Comparison of ENCODE assay signal across 16 mouse cellular contexts in the genomic region with DNA sequence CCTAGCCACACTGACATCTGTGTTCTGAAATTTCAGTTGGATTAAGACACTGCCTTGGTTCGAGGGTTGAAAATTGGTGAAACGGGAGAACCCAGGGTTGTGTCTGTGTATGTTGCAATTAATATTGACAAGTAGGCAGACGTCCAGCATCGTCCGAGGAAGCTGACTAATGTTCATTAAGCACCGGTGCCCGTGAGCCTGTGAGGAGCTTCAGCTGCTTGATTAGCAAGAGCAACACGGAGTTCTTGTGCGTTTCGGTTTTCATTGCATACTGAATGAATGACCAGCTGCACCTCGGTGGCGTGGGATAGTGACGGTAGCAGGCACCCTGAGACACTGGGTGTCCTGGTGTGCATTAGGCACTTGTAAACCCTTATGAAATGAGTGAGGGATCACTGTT. TPM values are rescaled to one million over a fixed set of nuclear protein-coding genes. Genes with fewer than 3 reads are reported as not detected.
A peak's percentile ranks its signal among the peaks of the same experiment; 100 is the strongest.
DNase-seq lines count a peak whose midpoint lies in the region; ATAC-seq and TF ChIP-seq lines count a peak whose summit lies in the region.
"Had no signal": no experiment of that assay in that cellular context is flagged by ENCODE, and none has a peak within 500 bp of the region (broad histone marks: within the 10 kb centered on the region; RNA-seq: fewer than 3 reads in every experiment).

No protein-coding gene starts in this region.

- no peaks in the 10 kb centered on the region for H3K36me3 ChIP-seq in liver, embryonic 16.5 days (ENCODE audit: control insufficient read depth, insufficient read depth)
- no peaks in the 10 kb centered on the region for H3K36me3 ChIP-seq in liver, embryonic 11.5 days (ENCODE audit: control insufficient read depth, insufficient read depth, low read length)
- H3K36me3 ChIP-seq: embryonic facial prominence, embryonic 12.5 days; hindbrain, embryonic 10.5 days; liver, embryonic 13.5 days; midbrain, embryonic 15.5 days had no signal

- H3K9ac ChIP-seq in liver, embryonic 16.5 days (ENCODE audit: low read depth, low read length): no peak overlapping the region
- H3K9ac ChIP-seq in liver, embryonic 11.5 days (ENCODE audit: low read depth, low read length): no peak overlapping the region
- H3K9ac ChIP-seq: embryonic facial prominence, embryonic 12.5 days; heart, embryonic 13.5 days; liver, embryonic 13.5 days; midbrain, embryonic 15.5 days had no signal

- no peak overlapping the region for H3K4me2 ChIP-seq in liver, embryonic 16.5 days (ENCODE audit: low read depth, low read length)
- no peak overlapping the region for H3K4me2 ChIP-seq in liver, embryonic 11.5 days
- H3K4me2 ChIP-seq: embryonic facial prominence, embryonic 12.5 days; heart, embryonic 13.5 days; liver, embryonic 13.5 days; midbrain, embryonic 15.5 days had no signal

- H3K27ac ChIP-seq in gastrocnemius, adult 2 months: peak overlapping the region; percentile 54
- H3K27ac ChIP-seq in liver, embryonic 16.5 days (ENCODE audit: low read length): no peak overlapping the region
- H3K27ac ChIP-seq in liver, embryonic 11.5 days (ENCODE audit: low read depth, low read length): no peak overlapping the region
- H3K27ac ChIP-seq: embryonic facial prominence, embryonic 12.5 days; hindbrain, embryonic 10.5 days; liver, embryonic 13.5 days; midbrain, embryonic 15.5 days had no signal

- H3K9me3 ChIP-seq in liver, embryonic 16.5 days (replicated peaks; ENCODE audit: control insufficient read depth, low read length): no peaks in the 10 kb centered on the region
- H3K9me3 ChIP-seq in liver, embryonic 11.5 days (ENCODE audit: control insufficient read depth, low read length): no peaks in the 10 kb centered on the region
- H3K9me3 ChIP-seq: embryonic facial prominence, embryonic 12.5 days; heart, embryonic 13.5 days; hindbrain, embryonic 10.5 days; liver, embryonic 13.5 days; midbrain, embryonic 15.5 days had no signal

- no peak for TF ChIP-seq CTCF in gastrocnemius, adult 2 months (IDR thresholded peaks at IDR 0.05)

- intact Hi-C loops in gastrocnemius, adult 2 months (cut with DNase I): no loop called here
- intact Hi-C loops in gastrocnemius, postnatal 36 days (cut with DNase I): no loop called here
- intact Hi-C loops in left cerebral cortex, postnatal 36 days (cut with DNase I): no loop called here

- peak; percentile 39 for DNase-seq in adrenal gland, postnatal 10 days
- no peak for DNase-seq in adrenal gland, postnatal 14 days
- peak; percentile 57 for DNase-seq in gastrocnemius, adult 2 months
- DNase-seq in gastrocnemius, postnatal 36 days: no peak
- DNase-seq in liver, embryonic 11.5 days (ENCODE audit: low spot score): no peak
- peak; percentile 22 for DNase-seq in MN1 (ENCODE audit: low spot score)
- DNase-seq in left cerebral cortex, postnatal 36 days (ENCODE audit: low spot score in 2 of 2): no peak
- DNase-seq: kidney, adult 11 months; kidney, postnatal 14 days; liver, embryonic 13.5 days had no signal

- 55% methylated on average over 13 of the region's 13 CpGs for WGBS in liver, embryonic 16.5 days (ENCODE audit: insufficient replicate concordance)
- 72% methylated on average over 13 of the region's 13 CpGs for WGBS in liver, embryonic 11.5 days

- H3K4me3 ChIP-seq in gastrocnemius, adult 2 months: peak overlapping the region; percentile 51
- H3K4me3 ChIP-seq in liver, embryonic 16.5 days (ENCODE audit: low read depth, low read length): no peak overlapping the region
- no peak overlapping the region for H3K4me3 ChIP-seq in liver, embryonic 11.5 days (ENCODE audit: low read depth, low read length)
- H3K4me3 ChIP-seq: embryonic facial prominence, embryonic 12.5 days; heart, embryonic 13.5 days; hindbrain, embryonic 10.5 days; liver, embryonic 13.5 days; midbrain, embryonic 15.5 days had no signal

- peak; percentile 42; the same call in 1 of the 2 replicates for ATAC-seq in liver, embryonic 16.5 days (ENCODE audit: low read depth)
- no peak for ATAC-seq in liver, embryonic 11.5 days (replicated peaks; ENCODE audit: low FRiP score)
- ATAC-seq: midbrain, embryonic 15.5 days; Patski had no signal

- H3K27me3 ChIP-seq in liver, embryonic 16.5 days (ENCODE audit: control insufficient read depth, insufficient read depth, low read depth, low read length): no peaks in the 10 kb centered on the region
- H3K27me3 ChIP-seq in liver, embryonic 11.5 days (replicated peaks; ENCODE audit: control insufficient read depth, insufficient read depth, low read length): no peaks in the 10 kb centered on the region
- H3K27me3 ChIP-seq: embryonic facial prominence, embryonic 12.5 days; heart, embryonic 13.5 days; liver, embryonic 13.5 days; Patski had no signal

- peaks cover 12% of the 10 kb centered on the region for H3K4me1 ChIP-seq in liver, embryonic 16.5 days (ENCODE audit: control insufficient read depth, low read depth, low read length)
- H3K4me1 ChIP-seq in liver, embryonic 11.5 days (replicated peaks; ENCODE audit: control insufficient read depth, insufficient read depth, low read length): peaks cover 12% of the 10 kb centered on the region; the same call in 1 of the 2 replicates

RNA-seq across cellular contexts. Expression of gene E130114P18Rik, which starts 58.9 kb away (rescaled TPM):
- total RNA-seq in adrenal gland, postnatal 10 days (2021): under 1 TPM; 0.48 to 0.69 TPM
- total RNA-seq in adrenal gland, postnatal 14 days (2021): not detected in 2 replicates
- total RNA-seq in gastrocnemius, adult 2 months (2021): not detected
- total RNA-seq in gastrocnemius, postnatal 36 days (2021): under 1 TPM in 1 of 2 experiments, not detected in 1; 0.26 TPM
- 0.08 TPM in 1 of 2 replicates, not detected in the other for polyA plus RNA-seq in liver, embryonic 16.5 days (2015; fragmentation: Nextera tagmentation; extraction: Ambion mirVana)
- polyA plus RNA-seq in liver, embryonic 11.5 days (2014; fragmentation: Nextera tagmentation; extraction: Ambion mirVana): 0.60 and 0.68 TPM in 2 replicates
- total RNA-seq in left cerebral cortex, postnatal 36 days (2021): 1 to 10 TPM; 5.0 to 5.9 TPM

Comparison
In these comparisons a context has a peak if more than half of its experiments do, and no peak if none do; other contexts are left out.
1. DNase-seq: peak in adrenal gland, postnatal 10 days (single experiment), gastrocnemius, adult 2 months (single experiment) and MN1 (single experiment); none in adrenal gland, postnatal 14 days (single experiment), gastrocnemius, postnatal 36 days (0 of 2), liver, embryonic 11.5 days (single experiment) and left cerebral cortex, postnatal 36 days (0 of 2).